Mouse (Mus musculus): Measurements from ENCODE around the gene Acaa1b. TPM values are rescaled to one million over a fixed set of nuclear protein-coding genes. Genes with fewer than 3 reads are reported as not detected.

Acaa1b gene
- polyA plus RNA-seq (2015; fragmentation: Nextera tagmentation; extraction: Ambion mirVana), result 1.4 and 2.0 TPM in 2 replicates

DNA sequence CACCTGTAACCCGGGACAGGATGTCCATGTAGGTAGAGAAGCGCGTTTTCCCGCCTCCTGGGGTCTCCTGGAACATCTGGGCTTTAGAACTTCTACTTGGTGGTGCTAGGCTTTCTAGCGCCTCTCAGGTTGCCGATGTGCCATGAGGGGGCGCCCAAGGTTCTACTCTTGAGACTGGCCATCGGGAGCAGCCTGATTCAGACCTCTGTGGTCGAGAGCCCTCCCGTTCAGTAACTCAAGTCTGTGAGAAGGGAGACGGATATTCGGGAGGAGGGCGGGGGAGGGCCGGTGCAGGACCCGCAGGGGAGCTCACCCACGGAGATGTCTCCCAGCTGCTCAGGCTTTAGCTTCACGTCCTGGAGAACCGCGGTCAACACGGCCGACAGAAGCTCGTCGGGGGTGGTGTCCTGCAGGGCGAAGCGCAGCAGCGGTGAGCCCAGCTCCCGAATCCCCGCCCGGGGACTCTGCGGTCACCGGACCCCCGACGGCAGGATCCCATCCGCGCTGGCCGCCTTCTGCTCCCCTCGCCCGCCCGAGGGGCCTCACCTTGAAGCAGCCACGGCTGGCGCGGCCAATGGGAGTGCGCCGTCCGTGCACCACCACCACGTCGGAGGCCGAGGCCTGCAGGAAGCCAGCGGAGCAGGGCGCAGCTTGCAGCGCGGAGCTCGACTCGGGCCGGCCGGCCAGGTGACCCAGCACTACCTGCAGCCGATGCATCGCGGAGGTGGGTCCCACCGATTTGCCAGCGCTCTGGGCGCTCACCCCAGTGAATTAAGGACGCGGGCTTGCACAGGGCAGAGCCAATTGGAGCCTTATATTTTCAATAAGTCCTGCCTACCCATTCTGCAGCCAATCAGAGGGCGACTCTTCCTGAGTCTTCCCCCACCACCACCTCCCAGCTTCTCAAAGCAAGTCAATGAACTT is at the start of gene Acaa1b:
Acaa1b (minus strand) TSS at position 816 of the 924 bp plus-strand sequence.
- Histone ChIP-seq H3K27me3 (ENCODE audit: control insufficient read depth, insufficient read depth, low read length) (peaks cover 10% of the 10 kb centered on the region), H3K9me3 (replicated peaks; ENCODE audit: control insufficient read depth, low read length) (no peaks in the 10 kb centered on the region), H3K9ac (ENCODE audit: low read length) (peak within 1 kb of the TSS; percentile 34; the same call in 1 of the 2 replicates), H3K36me3 (ENCODE audit: control insufficient read depth, insufficient read depth) (no peaks in the 10 kb centered on the region), H3K4me3 (ENCODE audit: low read length) (peak within 1 kb of the TSS; percentile 53), H3K4me2 (ENCODE audit: low read depth, low read length) (peak within 1 kb of the TSS; percentile 69), H3K27ac (ENCODE audit: low read length) (no peak within 1 kb of the TSS), H3K4me1 (ENCODE audit: control insufficient read depth, insufficient read depth, low read length) (no peaks in the 10 kb centered on the region)
- peak; percentile 81 for ATAC-seq (replicated peaks; ENCODE audit: extremely low read depth, insufficient read depth, low FRiP score)
- WGBS, result 1% methylated on average over 65 of the region's 65 CpGs

DNA sequence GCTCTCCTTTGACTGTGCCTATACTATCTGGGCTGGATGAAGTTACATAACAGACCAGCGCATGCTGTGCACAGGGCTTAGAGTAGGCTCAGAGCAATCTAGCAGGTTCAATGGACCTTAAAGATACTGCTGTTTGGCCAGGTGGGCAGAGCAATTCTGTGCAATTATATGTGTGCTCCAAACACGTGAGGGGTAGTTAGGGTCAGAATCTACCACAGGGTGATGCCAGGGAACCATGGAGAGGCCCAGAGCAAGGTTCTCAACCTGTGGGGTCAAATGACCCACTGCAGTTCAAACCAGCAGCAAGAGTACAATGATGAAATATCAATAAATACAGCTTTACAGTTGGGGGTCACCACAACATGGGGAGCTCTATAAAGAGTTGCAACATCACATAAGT is 49.8 kb upstream of the Acaa1b start:
- Histone ChIP-seq H3K27me3 (ENCODE audit: control insufficient read depth, insufficient read depth, low read length) (no peaks in the 10 kb centered on the region), H3K9me3 (replicated peaks; ENCODE audit: control insufficient read depth, low read length) (peaks cover 6% of the 10 kb centered on the region; the same call in 1 of the 2 replicates), H3K4me1 (ENCODE audit: control insufficient read depth, insufficient read depth, low read length) (no peaks in the 10 kb centered on the region), H3K36me3 (ENCODE audit: control insufficient read depth, insufficient read depth) (no peaks in the 10 kb centered on the region), H3K27ac (ENCODE audit: low read length) (no peak overlapping the region), H3K4me2 (ENCODE audit: low read depth, low read length) (no peak overlapping the region), H3K4me3 (ENCODE audit: low read length) (no peak overlapping the region), H3K9ac (ENCODE audit: low read length) (no peak overlapping the region)
- no peak for ATAC-seq (replicated peaks; ENCODE audit: extremely low read depth, insufficient read depth, low FRiP score)
- 66% methylated on average over 2 of the region's 2 CpGs for WGBS

DNA sequence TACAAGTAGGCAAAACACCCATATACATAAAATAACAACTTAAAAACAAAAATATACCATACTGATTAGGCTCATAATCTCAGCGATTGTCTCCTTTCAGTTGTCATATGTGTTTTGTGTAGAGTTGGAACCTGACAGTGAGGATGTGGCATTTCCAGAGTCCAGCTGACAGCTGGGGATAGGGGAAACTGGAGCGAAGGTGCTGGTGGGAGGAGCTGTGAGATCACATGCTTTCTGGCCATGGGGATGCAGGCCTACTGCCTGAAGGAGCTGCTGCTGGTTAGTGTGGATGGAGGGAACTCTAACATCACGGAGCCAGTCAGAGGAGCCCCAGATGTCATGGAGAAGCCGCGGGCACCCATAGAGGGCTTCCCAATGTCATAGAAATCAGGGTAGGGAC is 48.9 kb upstream of the Acaa1b start:
- Histone ChIP-seq H3K36me3 (ENCODE audit: control insufficient read depth, insufficient read depth) (no peaks in the 10 kb centered on the region), H3K4me2 (ENCODE audit: low read depth, low read length) (no peak overlapping the region), H3K4me1 (ENCODE audit: control insufficient read depth, insufficient read depth, low read length) (no peaks in the 10 kb centered on the region), H3K27me3 (ENCODE audit: control insufficient read depth, insufficient read depth, low read length) (no peaks in the 10 kb centered on the region), H3K9me3 (replicated peaks; ENCODE audit: control insufficient read depth, low read length) (peaks cover 6% of the 10 kb centered on the region; the same call in 1 of the 2 replicates), H3K9ac (ENCODE audit: low read length) (no peak overlapping the region), H3K27ac (ENCODE audit: low read length) (no peak overlapping the region), H3K4me3 (ENCODE audit: low read length) (no peak overlapping the region)
- no peak for ATAC-seq (replicated peaks; ENCODE audit: extremely low read depth, insufficient read depth, low FRiP score)
- 90% methylated on average over 5 of the region's 5 CpGs for WGBS

DNA sequence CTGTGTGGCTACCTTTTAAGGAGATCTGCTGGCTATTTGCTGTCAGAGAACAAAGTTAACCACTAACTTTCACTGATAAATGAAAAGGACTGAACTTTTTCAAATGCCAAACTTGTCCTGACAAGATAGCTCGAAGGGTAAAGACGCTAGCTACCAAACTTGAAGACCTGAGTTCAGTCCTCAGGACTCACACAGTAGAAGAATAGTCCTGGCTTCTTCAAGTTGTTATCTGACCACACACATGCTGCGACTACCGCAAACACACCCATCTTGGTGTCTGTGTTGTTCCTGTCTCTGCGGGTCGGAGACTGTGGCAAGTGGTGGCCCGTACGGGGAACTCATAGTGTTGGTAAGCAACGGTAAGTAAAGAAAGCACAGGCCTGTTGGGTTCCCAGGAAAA is 46.7 kb upstream of the Acaa1b start:
- H3K9me3 ChIP-seq (replicated peaks; ENCODE audit: control insufficient read depth, low read length), result peaks cover 6% of the 10 kb centered on the region; the same call in 1 of the 2 replicates
- 95% methylated on average over 9 of the region's 9 CpGs for WGBS
- ATAC-seq (replicated peaks; ENCODE audit: extremely low read depth, insufficient read depth, low FRiP score), result no peak
- no peak overlapping the region for H3K9ac ChIP-seq (ENCODE audit: low read length)
- no peak overlapping the region for H3K4me2 ChIP-seq (ENCODE audit: low read depth, low read length)
- no peak overlapping the region for H3K27ac ChIP-seq (ENCODE audit: low read length)
- H3K36me3 ChIP-seq (ENCODE audit: control insufficient read depth, insufficient read depth), result no peaks in the 10 kb centered on the region
- H3K27me3 ChIP-seq (ENCODE audit: control insufficient read depth, insufficient read depth, low read length), result no peaks in the 10 kb centered on the region
- H3K4me1 ChIP-seq (ENCODE audit: control insufficient read depth, insufficient read depth, low read length), result no peaks in the 10 kb centered on the region
- no peak overlapping the region for H3K4me3 ChIP-seq (ENCODE audit: low read length)

DNA sequence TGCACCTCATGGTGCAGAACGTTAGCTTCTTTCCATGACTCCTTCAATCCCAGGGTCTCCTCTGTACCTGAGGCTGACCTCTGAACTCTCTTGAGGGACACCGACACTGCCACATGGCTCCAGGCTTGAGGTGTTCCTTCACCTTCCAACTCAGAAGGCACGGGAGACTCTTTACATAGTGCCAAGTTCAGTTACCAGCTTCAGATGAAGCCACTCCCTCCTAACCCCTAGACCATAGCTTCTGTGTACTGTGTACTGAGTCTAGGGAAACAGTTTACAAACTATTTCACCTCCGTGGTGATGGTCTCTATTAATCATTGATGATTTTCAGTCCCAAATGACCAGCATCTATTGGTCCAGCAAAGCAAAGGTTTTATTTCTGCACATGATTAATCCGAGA is 44.8 kb upstream of the Acaa1b start:
- 74% methylated on average over 5 of the region's 5 CpGs for WGBS
- Histone ChIP-seq H3K4me3 (ENCODE audit: low read length) (no peak overlapping the region), H3K27me3 (ENCODE audit: control insufficient read depth, insufficient read depth, low read length) (no peaks in the 10 kb centered on the region), H3K27ac (ENCODE audit: low read length) (no peak overlapping the region), H3K9me3 (replicated peaks; ENCODE audit: control insufficient read depth, low read length) (peaks cover 6% of the 10 kb centered on the region; the same call in 1 of the 2 replicates), H3K4me1 (ENCODE audit: control insufficient read depth, insufficient read depth, low read length) (no peaks in the 10 kb centered on the region), H3K4me2 (ENCODE audit: low read depth, low read length) (no peak overlapping the region), H3K9ac (ENCODE audit: low read length) (no peak overlapping the region), H3K36me3 (ENCODE audit: control insufficient read depth, insufficient read depth) (no peaks in the 10 kb centered on the region)
- ATAC-seq (replicated peaks; ENCODE audit: extremely low read depth, insufficient read depth, low FRiP score), result no peak

DNA sequence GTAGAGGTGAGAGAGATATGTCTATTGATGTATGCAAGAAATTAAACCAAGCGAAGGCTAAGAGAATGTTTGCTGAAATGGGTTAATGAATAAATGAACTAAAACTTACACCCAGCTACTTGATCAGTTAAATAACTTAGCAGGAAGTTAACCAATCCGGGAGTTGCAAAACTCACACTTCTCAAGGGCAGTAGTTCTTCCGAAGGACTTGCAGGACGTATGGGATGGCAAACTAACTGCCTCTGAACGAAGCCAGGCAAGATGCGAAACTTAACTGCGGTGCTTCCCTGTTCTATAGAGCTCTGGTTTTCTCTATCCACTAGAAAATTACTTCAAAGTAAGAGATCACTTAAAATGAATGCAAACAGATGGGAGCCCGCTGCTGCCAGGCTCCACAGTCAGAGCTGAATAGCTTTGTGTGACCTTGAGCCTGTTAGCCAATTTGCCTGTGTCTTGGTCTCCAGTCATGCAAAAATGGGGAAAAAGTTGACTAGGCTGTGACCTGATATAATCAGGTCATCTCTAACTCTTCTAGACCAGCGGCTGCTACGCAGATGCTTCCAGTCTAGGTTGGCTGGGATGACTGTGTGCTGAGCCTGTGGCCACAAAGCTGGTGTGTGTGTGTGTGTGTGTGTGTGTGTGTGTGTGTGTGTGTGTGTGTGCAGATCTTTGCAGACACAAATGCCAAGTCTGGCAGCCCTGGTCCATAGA is 42.4 kb upstream of the Acaa1b start:
- Histone ChIP-seq H3K9ac (ENCODE audit: low read length) (no peak overlapping the region), H3K4me1 (ENCODE audit: control insufficient read depth, insufficient read depth, low read length) (no peaks in the 10 kb centered on the region), H3K27me3 (ENCODE audit: control insufficient read depth, insufficient read depth, low read length) (no peaks in the 10 kb centered on the region), H3K4me3 (ENCODE audit: low read length) (no peak overlapping the region), H3K4me2 (ENCODE audit: low read depth, low read length) (no peak overlapping the region), H3K9me3 (replicated peaks; ENCODE audit: control insufficient read depth, low read length) (peaks cover 5% of the 10 kb centered on the region; the same call in 1 of the 2 replicates), H3K36me3 (ENCODE audit: control insufficient read depth, insufficient read depth) (no peaks in the 10 kb centered on the region), H3K27ac (ENCODE audit: low read length) (no peak overlapping the region)
- 78% methylated on average over 10 of the region's 10 CpGs for WGBS
- ATAC-seq (replicated peaks; ENCODE audit: extremely low read depth, insufficient read depth, low FRiP score), result no peak

DNA sequence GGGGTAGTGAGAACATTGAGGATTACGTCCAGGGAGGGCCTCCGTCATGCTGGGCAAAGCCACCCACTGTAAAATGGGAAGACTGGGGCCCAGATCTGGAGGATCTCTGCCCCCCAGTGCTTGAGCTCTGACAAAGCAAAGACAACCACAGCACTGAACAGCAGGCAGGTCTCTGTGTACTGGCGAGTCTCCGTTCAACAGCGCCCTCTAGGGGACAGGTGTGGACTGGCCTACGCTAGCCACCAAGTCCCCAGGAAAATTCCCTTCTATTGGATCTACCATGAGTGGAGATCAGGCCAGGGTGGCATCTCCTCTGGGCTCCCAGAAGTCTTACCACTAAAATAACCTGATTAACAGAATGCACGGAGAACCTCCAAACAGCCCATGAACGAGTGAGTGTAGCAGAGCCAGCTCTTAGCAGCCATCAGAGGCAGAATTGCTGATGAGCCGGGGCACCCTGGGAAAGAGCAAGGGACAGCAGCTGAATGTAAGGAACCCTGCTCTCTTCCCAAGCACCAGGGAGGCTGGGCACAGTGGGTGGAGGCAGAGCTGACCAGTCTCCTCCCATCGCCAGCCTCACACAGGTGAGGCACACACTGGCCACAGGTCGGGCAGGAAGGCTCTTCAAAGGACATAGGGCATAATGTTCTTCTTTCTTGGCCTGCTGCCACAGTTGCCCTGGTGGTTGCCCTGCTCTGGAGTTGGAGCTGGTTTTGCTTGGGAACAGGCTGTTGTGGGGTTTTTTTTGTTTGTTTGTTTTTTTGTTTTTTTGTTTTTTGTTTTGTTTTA is 35.5 kb upstream of the Acaa1b start:
- Histone ChIP-seq H3K27me3 (ENCODE audit: control insufficient read depth, insufficient read depth, low read length) (no peaks in the 10 kb centered on the region), H3K36me3 (ENCODE audit: control insufficient read depth, insufficient read depth) (no peaks in the 10 kb centered on the region), H3K4me2 (ENCODE audit: low read depth, low read length) (no peak overlapping the region), H3K4me3 (ENCODE audit: low read length) (no peak overlapping the region), H3K27ac (ENCODE audit: low read length) (no peak overlapping the region), H3K9ac (ENCODE audit: low read length) (no peak overlapping the region), H3K9me3 (replicated peaks; ENCODE audit: control insufficient read depth, low read length) (no peaks in the 10 kb centered on the region), H3K4me1 (ENCODE audit: control insufficient read depth, insufficient read depth, low read length) (no peaks in the 10 kb centered on the region)
- 0 out of 2 replicates have a peak, but pooled peaks have one; percentile 32 for ATAC-seq (replicated peaks; ENCODE audit: extremely low read depth, insufficient read depth, low FRiP score)
- 40% methylated on average over 11 of the region's 11 CpGs for WGBS

DNA sequence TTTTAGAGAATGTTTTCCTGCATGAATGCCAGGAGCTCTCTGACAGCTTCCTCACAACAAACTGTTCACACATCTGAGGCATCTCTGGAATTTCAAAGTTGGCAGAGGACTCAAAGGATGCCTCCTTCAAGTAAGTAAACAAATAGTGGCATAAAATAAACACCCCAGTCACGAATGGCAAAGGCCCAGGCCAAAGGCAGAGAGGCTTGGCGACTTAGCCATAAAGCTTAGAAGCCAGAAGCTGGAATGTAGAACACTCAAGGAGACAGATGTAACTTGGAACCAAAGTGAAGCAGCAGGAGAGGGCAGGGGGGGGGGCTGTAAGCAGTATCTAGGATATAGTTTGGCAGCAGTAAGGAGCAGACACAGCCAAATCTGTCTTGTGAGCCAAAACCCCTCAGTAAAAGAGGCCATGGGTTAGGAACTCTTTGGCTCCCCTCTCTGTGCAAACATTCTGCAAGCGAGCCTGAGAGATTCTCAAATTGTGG is 24.4 kb upstream of the Acaa1b start:
- 28% methylated on average over 3 of the region's 3 CpGs for WGBS
- H3K4me2 ChIP-seq (ENCODE audit: low read depth, low read length), result no peak overlapping the region
- H3K9ac ChIP-seq (ENCODE audit: low read length), result no peak overlapping the region
- 0 out of 2 replicates have a peak, but pooled peaks cover 7% of the 10 kb centered on the region for H3K4me1 ChIP-seq (ENCODE audit: control insufficient read depth, insufficient read depth, low read length)
- no peaks in the 10 kb centered on the region for H3K9me3 ChIP-seq (replicated peaks; ENCODE audit: control insufficient read depth, low read length)
- no peaks in the 10 kb centered on the region for H3K27me3 ChIP-seq (ENCODE audit: control insufficient read depth, insufficient read depth, low read length)
- H3K27ac ChIP-seq (ENCODE audit: low read length), result 0 out of 2 replicates have a peak overlapping the region, but pooled peaks have one; percentile 15
- H3K36me3 ChIP-seq (ENCODE audit: control insufficient read depth, insufficient read depth), result no peaks in the 10 kb centered on the region
- 0 out of 2 replicates have a peak, but pooled peaks have one; percentile 23 for ATAC-seq (replicated peaks; ENCODE audit: extremely low read depth, insufficient read depth, low FRiP score)
- no peak overlapping the region for H3K4me3 ChIP-seq (ENCODE audit: low read length)

All from heart, embryonic 16.5 days (tissue).